Mouse (Mus musculus) cortical plate, adult 2 months (tissue): ENCODE measurements around the gene Cgnl1.

Experiments
- CTCF ChIP-seq: fragments of 200-500 bp; IDR thresholded peaks from 2 replicates; pipeline ENCODE4 v1.5.1; 2011; ENCODE audit warnings: mild to moderate bottlenecking, control low read depth, low read length; ENCODE audit not compliant: insufficient read depth; ENCODE audit errors: extremely low read depth
- POLR2A ChIP-seq: fragments of 200-500 bp; IDR thresholded peaks from 2 replicates; pipeline ENCODE4 v1.6.1; 2011; ENCODE audit warnings: mild to moderate bottlenecking, low read length, control low read depth; ENCODE audit not compliant: insufficient read depth; ENCODE audit errors: extremely low read depth

- TF ChIP-seq CTCF (no peak), POLR2A (no peak)
Measured at GRCm38 (mm10) chr9:71676988-71677688, 94.3 kb downstream of the Cgnl1 start.
